Mouse (Mus musculus) testis, adult 2 months (tissue): ENCODE measurements around the gene Gm12184. TPM values are rescaled to one million over a fixed set of nuclear protein-coding genes. Genes with fewer than 3 reads are reported as not detected.
"Not testable (repeated sequence)": the region's sequence is repeated elsewhere in the genome, so short reads cannot be mapped to it uniquely, and the experiment has no call there.

Experiments used
- H3K27ac ChIP-seq: fragments of 200-500 bp; 2 replicates; pipeline ENCODE4 v1.5.1; 2012; ENCODE audit warnings: low read depth, low read length; ENCODE audit not compliant: control insufficient read depth, insufficient read depth
- H3K27me3 ChIP-seq: fragments of 200-500 bp; 2 replicates; pipeline ENCODE4 v1.6.1; 2012; ENCODE audit warnings: mild to moderate bottlenecking, low read length, moderate library complexity; ENCODE audit not compliant: control insufficient read depth, insufficient read depth
- H3K36me3 ChIP-seq: fragments of 200-500 bp; 2 replicates; pipeline ENCODE4 v1.6.1; 2012; ENCODE audit warnings: mild to moderate bottlenecking, low read length; ENCODE audit not compliant: control insufficient read depth, insufficient read depth
- H3K4me1 ChIP-seq: fragments of 200-500 bp; 2 replicates; pipeline ENCODE4 v1.6.1; 2012; ENCODE audit warnings: low read length; ENCODE audit not compliant: control insufficient read depth, insufficient read depth
- H3K4me3 ChIP-seq: fragments of 200-500 bp; 2 replicates; pipeline ENCODE4 v1.5.1; 2012; ENCODE audit warnings: low read depth, mild to moderate bottlenecking, low read length, moderate library complexity, mixed read lengths; ENCODE audit not compliant: control insufficient read depth
- CTCF ChIP-seq: fragments of 200-500 bp; IDR thresholded peaks from 2 replicates; pipeline ENCODE4 v1.5.1; 2012; ENCODE audit warnings: low read depth, mild to moderate bottlenecking, inconsistent platforms, low read length, moderate library complexity; ENCODE audit not compliant: control insufficient read depth, insufficient read depth, insufficient replicate concordance
- POLR2A ChIP-seq: fragments of 200-500 bp; IDR thresholded peaks from 2 replicates; pipeline ENCODE4 v1.6.1; 2012; ENCODE audit warnings: low read depth, mild to moderate bottlenecking, inconsistent platforms, low read length, moderate library complexity; ENCODE audit not compliant: control insufficient read depth
- polyA plus RNA-seq: library from polyadenylated mRNA; depleted of rRNA; stranded (reverse); fragments of >200 nt; gene quantifications from 2 replicates; pipeline ENCODE4 v1.2.3, GENCODE M21; 2012

Gene Gm12184
- polyA plus RNA-seq, 1 experiment: 7.2 TPM

DNA sequence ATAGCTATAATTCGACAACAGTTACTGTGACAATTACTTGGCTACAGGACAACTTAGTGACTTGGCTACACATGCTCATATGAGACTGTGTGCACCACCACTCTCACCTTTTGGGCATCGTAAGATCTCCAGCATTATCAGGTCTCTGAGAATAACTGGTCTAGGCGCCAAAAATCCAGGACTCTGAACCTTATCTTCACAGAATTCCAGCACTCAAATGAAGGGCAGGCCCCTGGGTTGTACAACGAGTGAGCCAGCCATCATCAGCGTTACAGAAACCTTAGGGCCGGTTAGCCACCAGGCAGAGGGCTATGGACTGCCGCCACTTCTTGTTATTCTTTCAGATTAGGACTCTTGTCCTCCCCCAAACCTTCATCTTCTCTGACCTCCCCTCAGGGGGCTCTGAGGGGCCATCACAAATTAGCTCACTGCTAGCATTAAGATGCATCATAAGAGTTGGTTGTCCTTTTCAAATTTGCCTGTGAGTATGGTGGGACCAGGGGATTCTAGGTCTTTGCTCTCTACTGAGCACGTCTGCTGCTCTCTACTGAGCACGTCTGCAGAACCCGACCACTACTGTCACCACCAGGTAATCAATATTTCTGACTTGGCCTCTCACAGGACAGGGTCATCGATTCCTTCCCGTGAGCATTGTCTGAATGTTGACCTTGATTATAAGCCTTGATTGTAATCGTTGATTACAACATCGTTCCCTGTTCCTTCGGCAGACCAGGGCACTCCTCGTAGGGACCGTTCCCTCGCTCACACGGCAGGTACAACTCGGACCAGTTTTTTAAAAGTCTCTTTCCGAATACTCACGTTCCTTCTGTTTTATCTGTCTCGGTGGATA is 26.4 kb upstream of the Gm12184 start:
- no peaks in the 10 kb centered on the region for H3K27me3 ChIP-seq
- TF ChIP-seq POLR2A (no peak), CTCF (no peak)
- peak overlapping the region; percentile 5; the same call in 1 of the 2 replicates for H3K27ac ChIP-seq
- no peaks in the 10 kb centered on the region for H3K36me3 ChIP-seq
- peak overlapping the region; percentile 67 for H3K4me3 ChIP-seq
- H3K4me1 ChIP-seq: peaks cover 11% of the 10 kb centered on the region

DNA sequence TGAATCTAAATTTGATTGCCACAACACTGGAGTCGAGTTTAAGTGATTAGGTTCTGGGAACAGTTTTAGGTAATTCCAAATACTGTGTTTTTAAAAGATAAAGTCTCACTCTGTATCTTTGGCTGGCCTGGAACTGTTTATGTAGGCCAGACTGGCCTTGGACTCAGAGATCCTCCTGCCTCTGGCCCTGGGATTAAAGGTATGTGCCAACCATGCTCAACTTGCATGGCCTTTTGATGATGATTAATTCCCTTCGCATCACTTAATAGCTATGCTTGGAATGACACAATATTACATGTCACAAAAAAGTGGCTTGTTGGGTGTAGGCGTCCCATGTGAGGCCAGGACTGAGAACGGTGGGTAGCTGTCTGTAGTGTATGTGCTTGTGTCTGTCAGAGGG is 25.7 kb upstream of the Gm12184 start:
- no peak for TF ChIP-seq POLR2A
- no peak for TF ChIP-seq CTCF
- Histone ChIP-seq H3K4me1 (peaks cover 8% of the 10 kb centered on the region), H3K27ac (no peak overlapping the region), H3K4me3 (no peak overlapping the region), H3K36me3 (no peaks in the 10 kb centered on the region), H3K27me3 (no peaks in the 10 kb centered on the region)

DNA sequence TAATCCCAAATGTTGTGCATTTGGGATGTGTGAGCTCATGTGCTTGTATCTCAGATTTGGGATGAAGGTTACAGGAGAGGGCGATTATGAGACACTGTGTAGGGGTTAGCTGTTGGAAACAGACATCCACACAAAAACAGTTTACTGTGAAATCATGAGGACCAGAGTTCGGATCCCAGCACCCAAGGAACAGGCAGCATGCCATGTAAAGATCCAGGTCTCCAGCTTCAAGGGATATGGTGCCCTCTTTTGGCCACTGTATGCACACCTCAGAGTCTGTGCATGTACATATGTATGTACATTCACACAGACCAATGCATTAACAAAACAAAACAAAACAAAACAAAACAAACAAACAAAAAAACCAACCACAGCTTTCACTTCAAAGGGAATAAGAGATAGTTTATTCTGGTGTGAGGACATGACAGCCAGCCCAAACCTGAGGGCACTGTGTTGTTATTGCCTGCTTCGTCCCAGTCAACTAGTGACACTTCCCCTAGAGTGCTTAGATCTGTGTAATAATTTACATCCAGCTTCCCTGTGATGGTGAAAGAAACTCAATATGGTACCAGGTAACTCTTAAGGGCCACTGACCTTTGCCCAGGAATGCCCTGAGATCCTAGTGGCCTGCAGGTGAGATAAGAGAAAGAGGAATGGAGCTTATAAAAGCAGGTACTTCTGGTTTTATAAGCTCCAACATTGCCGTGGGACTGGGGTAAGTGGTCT is 25.0 kb upstream of the Gm12184 start:
- H3K27ac ChIP-seq: no peak overlapping the region
- no peaks in the 10 kb centered on the region for H3K36me3 ChIP-seq
- peaks cover 8% of the 10 kb centered on the region for H3K4me1 ChIP-seq

DNA sequence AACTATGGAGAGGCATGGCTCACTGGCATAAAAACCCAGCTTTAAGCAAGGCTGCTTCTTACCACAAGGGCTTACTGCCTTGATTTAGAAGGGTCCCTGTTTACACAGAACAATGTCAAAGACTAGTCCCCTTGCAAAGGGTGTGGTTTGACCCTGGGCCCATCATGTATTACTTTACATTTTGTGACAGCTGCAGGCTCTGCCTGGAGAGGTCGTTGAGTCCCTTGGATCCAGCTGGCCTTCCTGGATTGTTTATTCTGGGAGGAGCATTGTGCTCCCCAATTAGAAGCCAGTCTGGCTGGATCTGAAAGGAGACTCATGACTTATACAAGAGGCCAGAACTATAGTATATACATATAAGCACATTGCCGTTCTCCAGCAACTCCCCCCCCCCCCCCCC is 23.8 kb upstream of the Gm12184 start:
- Histone ChIP-seq H3K4me3 (no peak overlapping the region), H3K4me1 (peaks cover 8% of the 10 kb centered on the region), H3K27me3 (no peaks in the 10 kb centered on the region), H3K27ac (no peak overlapping the region), H3K36me3 (no peaks in the 10 kb centered on the region)
- TF ChIP-seq CTCF: no peak
- TF ChIP-seq POLR2A: no peak

More for the DNA sequence above, 25.0 kb upstream of the Gm12184 start:
- no peak overlapping the region for H3K4me3 ChIP-seq
- no peak for TF ChIP-seq CTCF
- TF ChIP-seq POLR2A: no peak
- H3K27me3 ChIP-seq: no peaks in the 10 kb centered on the region

DNA sequence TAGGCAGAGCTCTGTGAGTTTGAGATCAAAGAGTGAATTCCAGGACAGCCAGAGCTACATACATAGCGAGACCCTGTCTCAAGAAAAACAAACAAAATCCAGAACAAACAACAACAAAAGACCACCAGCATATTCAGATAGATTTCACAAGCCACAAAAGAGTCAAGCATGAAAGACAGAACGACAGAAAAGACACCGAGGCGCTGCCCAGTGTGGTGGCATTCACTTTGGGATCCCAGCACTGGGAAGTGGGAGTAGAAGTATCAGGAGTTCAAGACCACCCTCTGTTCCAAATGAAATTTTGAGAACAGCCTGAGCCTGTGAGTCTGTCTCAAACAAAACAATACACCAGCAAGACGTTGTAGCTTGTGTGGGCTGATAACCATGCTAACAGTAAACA is 20.4 kb upstream of the Gm12184 start:
- TF ChIP-seq POLR2A (no peak), CTCF (no peak)
- Histone ChIP-seq H3K27me3 (no peaks in the 10 kb centered on the region), H3K36me3 (no peaks in the 10 kb centered on the region), H3K27ac (no peak overlapping the region), H3K4me3 (no peak overlapping the region), H3K4me1 (peaks cover 2% of the 10 kb centered on the region; the same call in 1 of the 2 replicates)

DNA sequence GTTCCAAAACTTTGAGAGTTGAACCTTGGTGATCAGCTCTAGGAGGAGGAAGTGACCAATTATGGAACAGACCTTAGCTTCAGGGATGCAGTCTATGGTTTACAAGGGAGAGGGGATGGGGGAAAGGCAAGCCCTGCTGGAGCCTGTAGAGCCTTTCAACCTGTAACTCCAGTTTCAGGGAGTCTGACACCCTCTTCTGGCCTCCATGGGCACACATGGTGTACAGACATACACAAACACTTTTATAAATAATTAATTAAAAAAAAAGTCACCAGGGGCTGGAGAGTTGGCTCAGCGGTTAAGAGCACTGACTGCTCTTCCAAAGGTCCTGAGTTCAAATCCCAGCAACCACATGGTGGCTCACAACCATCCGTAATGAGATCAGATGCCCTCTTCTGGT is 19.9 kb upstream of the Gm12184 start:
- H3K4me1 ChIP-seq, H3K4me3 ChIP-seq, H3K27me3 ChIP-seq, H3K36me3 ChIP-seq, H3K27ac ChIP-seq: not testable (repeated sequence)

DNA sequence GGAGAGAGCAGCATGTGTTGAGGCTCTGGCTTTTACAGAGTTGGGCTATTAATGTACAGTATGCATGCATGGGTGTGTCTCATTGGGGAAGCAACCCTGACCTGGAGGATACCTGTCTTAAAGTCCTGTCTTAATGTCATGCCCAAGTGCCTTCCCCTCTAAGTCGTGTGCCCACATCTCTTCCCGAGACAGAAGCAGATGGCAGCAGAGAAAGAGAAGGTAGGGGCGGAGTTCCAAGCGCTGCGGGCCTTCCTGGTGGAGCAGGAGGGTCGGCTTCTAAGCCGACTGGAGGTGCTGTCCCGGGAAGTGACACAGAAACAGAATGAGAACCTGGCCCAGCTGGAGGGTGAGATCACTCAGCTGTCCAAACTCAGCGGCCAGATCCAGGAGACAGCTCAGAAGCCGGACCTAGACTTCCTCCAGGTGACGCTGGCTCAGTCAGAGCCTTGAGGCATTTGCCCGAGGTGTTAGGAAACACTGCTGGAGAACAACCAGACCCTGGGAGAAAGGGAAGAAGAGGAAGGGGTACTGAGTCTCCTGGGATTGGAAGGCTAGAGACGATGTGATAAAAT is 18.9 kb upstream of the Gm12184 start:
- Histone ChIP-seq H3K4me1 (peaks cover 2% of the 10 kb centered on the region; the same call in 1 of the 2 replicates), H3K36me3 (no peaks in the 10 kb centered on the region), H3K27ac (no peak overlapping the region), H3K27me3 (no peaks in the 10 kb centered on the region), H3K4me3 (no peak overlapping the region)
- TF ChIP-seq CTCF: no peak
- no peak for TF ChIP-seq POLR2A
